Mouse (Mus musculus) stomach, postnatal 0 days (tissue): ENCODE measurements at regions not wholly inside any gene's neighbourhood (a gene's known extent, or its start where the extent isn't known, plus 50 kb on each side); places are given as distances from the start of the nearest gene placed in this dataset.

ENCODE experiments used
- CTCF ChIP-seq: IDR thresholded peaks from 2 replicates; pipeline ENCODE4 v1.5.1; 2016; ENCODE audit warnings: antibody characterized with exemption, low read depth, mild to moderate bottlenecking, moderate library complexity
- EP300 ChIP-seq: optimal IDR thresholded peaks from 2 replicates; pipeline ENCODE3; 2016; ENCODE audit warnings: antibody characterized with exemption

DNA sequence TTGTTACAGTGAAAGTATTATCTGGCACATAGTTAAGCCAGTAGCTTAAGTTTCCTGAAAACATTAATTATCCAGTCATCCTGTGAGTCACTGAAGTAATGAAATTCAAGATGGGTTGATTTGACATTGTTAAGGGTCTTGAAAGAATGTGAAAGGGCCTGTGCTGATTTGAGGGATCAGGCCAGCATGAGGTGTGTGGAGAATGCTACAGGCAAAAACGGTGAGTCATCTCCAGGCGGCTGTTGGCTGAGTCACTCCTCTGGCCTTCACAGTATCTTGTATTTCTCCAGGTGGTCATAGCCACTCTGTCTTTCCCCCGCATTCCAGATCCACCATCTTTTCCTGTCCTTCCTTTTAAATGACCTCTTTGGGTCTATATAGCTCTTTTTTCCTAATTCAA lies 50.4 kb upstream of the Sema3e start:
- TF ChIP-seq CTCF (no peak), EP300 (no peak)
